Mouse (Mus musculus): ENCODE measurements at regions not wholly inside any gene's neighbourhood (a gene's known extent, or its start where the extent isn't known, plus 50 kb on each side); places are given as distances from the start of the nearest gene placed in this dataset.

- no peak for DNase-seq
Observed at GRCm38 (mm10) chr16:25088649-25089019, 198.0 kb upstream of the Tprg start.

GRCm38 (mm10) chr16:25104165-25104564 lies 182.5 kb upstream of the Tprg start:
- no peak for DNase-seq

GRCm38 (mm10) chr16:25104603-25105002 lies 182.0 kb upstream of the Tprg start:
- DNase-seq = no peak

- peak; percentile 11 for DNase-seq
Observed at GRCm38 (mm10) chr16:25140164-25140563, 146.5 kb upstream of the Tprg start.

- no peak for DNase-seq
Observed at GRCm38 (mm10) chr16:25147486-25147885, 139.1 kb upstream of the Tprg start.

- no peak for DNase-seq
Observed at GRCm38 (mm10) chr16:25149186-25149585, 137.4 kb upstream of the Tprg start.

- no peak for DNase-seq
Observed at GRCm38 (mm10) chr16:25176870-25177269, 109.7 kb upstream of the Tprg start.

- DNase-seq = no peak
Observed at GRCm38 (mm10) chr16:25178055-25178454, 108.6 kb upstream of the Tprg start.

GRCm38 (mm10) chr16:25181939-25182338 lies 104.7 kb upstream of the Tprg start:
- DNase-seq = peak; percentile 1

GRCm38 (mm10) chr16:25197079-25197478 lies 89.5 kb upstream of the Tprg start:
- no peak for DNase-seq

GRCm38 (mm10) chr16:25198844-25199243 lies 87.8 kb upstream of the Tprg start:
- no peak for DNase-seq

GRCm38 (mm10) chr16:25199984-25200383 lies 86.6 kb upstream of the Tprg start:
- no peak for DNase-seq

GRCm38 (mm10) chr16:25201094-25201770 lies 85.4 kb upstream of the Tprg start:
- no peak for DNase-seq

GRCm38 (mm10) chr16:25213250-25213649 lies 73.4 kb upstream of the Tprg start:
- DNase-seq = no peak

- peak; percentile 10 for DNase-seq
Observed at GRCm38 (mm10) chr16:25220552-25220951, 66.1 kb upstream of the Tprg start.

- DNase-seq = no peak
Observed at GRCm38 (mm10) chr16:25224801-25225200, 61.8 kb upstream of the Tprg start.

Data from lung, postnatal 36 days (tissue).